Mouse (Mus musculus) heart, embryonic 16.5 days (tissue): Measurements from ENCODE around the gene Pole4. TPM values are rescaled to one million over a fixed set of nuclear protein-coding genes. Genes with fewer than 3 reads are reported as not detected.

Source experiments
- ATAC-seq: fragments of 200-750 bp; cut with Nextera tagmentation; replicated peaks from 2 replicates; pipeline ENCODE4 v1.8.0; 2017; ENCODE audit warnings: moderate number of reproducible peaks; ENCODE audit not compliant: insufficient read depth, low FRiP score; ENCODE audit errors: extremely low read depth
- H3K27ac ChIP-seq: fragments of 300-500 bp; sonication (generic); 2 replicates; pipeline ENCODE4 v1.5.1; 2014; ENCODE audit warnings: mild to moderate bottlenecking, low read length, control low read depth, moderate library complexity
- H3K27me3 ChIP-seq: fragments of 300-500 bp; sonication (generic); 2 replicates; pipeline ENCODE4 v1.6.1; 2014; ENCODE audit warnings: low read length, mixed read lengths; ENCODE audit not compliant: control insufficient read depth, insufficient read depth
- H3K36me3 ChIP-seq: fragments of 300-500 bp; sonication (generic); 2 replicates; pipeline ENCODE4 v1.6.1; 2014; ENCODE audit not compliant: control insufficient read depth, insufficient read depth
- H3K4me1 ChIP-seq: fragments of 300-500 bp; sonication (generic); 2 replicates; pipeline ENCODE4 v1.6.1; 2014; ENCODE audit warnings: low read length, mixed read lengths; ENCODE audit not compliant: control insufficient read depth, insufficient read depth
- H3K4me2 ChIP-seq: fragments of 300-500 bp; sonication (generic); 2 replicates; pipeline ENCODE4 v1.6.1; 2014; ENCODE audit warnings: low read depth, mild to moderate bottlenecking, control low read depth, low read length
- H3K4me3 ChIP-seq: fragments of 300-500 bp; sonication (generic); 2 replicates; pipeline ENCODE4 v1.5.1; 2014; ENCODE audit warnings: mild to moderate bottlenecking, control low read depth, low read length
- H3K9ac ChIP-seq: fragments of 300-500 bp; sonication (generic); 2 replicates; pipeline ENCODE4 v1.6.1; 2014; ENCODE audit warnings: low read length, control low read depth
- H3K9me3 ChIP-seq: fragments of 300-500 bp; sonication (generic); replicated peaks from 2 replicates; pipeline ENCODE4 v1.6.1; 2016; ENCODE audit warnings: low read length; ENCODE audit not compliant: control insufficient read depth
- WGBS: fragments of 180-500 bp; shearing (Covaris S2); extraction: QIAGEN DNeasy Blood & Tissue Kit; methylation state at CpG from one replicate; pipeline ENCODE4 v1.1.7; 2014; 5-methylcytosine and 5-hydroxymethylcytosine counted together
- polyA plus RNA-seq: library from polyadenylated mRNA; unstranded; fragments of >200 nt; fragmentation: Nextera tagmentation; extraction: Ambion mirVana; gene quantifications from 2 replicates; pipeline ENCODE4 v1.2.1, GENCODE M21; 2015

Pole4 gene
- polyA plus RNA-seq, 1 experiment from 2014 or later = 90.4 TPM

- H3K36me3 ChIP-seq = no peaks in the 10 kb centered on the region
- WGBS = 63% methylated on average over 4 of the region's 4 CpGs
- H3K9me3 ChIP-seq = no peaks in the 10 kb centered on the region
- H3K4me2 ChIP-seq = no peak overlapping the region
- no peaks in the 10 kb centered on the region for H3K4me1 ChIP-seq
- H3K27me3 ChIP-seq = no peaks in the 10 kb centered on the region
- no peak overlapping the region for H3K4me3 ChIP-seq
- H3K9ac ChIP-seq = no peak overlapping the region
- ATAC-seq = no peak
- no peak overlapping the region for H3K27ac ChIP-seq
Measured at GRCm38 (mm10) chr6:82613201-82613600, 92.0 kb downstream of the Pole4 start.

- Histone ChIP-seq H3K27me3 (no peaks in the 10 kb centered on the region), H3K9ac (no peak overlapping the region), H3K27ac (no peak overlapping the region), H3K4me3 (no peak overlapping the region), H3K9me3 (no peaks in the 10 kb centered on the region), H3K4me2 (no peak overlapping the region), H3K36me3 (no peaks in the 10 kb centered on the region), H3K4me1 (no peaks in the 10 kb centered on the region)
- ATAC-seq = no peak
- 78% methylated on average over 9 of the region's 9 CpGs for WGBS
Measured at GRCm38 (mm10) chr6:82611049-82611448, 94.1 kb downstream of the Pole4 start.

GRCm38 (mm10) chr6:82609339-82609926 is 95.7 kb downstream of the Pole4 start:
- WGBS = 73% methylated on average over 7 of the region's 7 CpGs
- no peak for ATAC-seq

DNA sequence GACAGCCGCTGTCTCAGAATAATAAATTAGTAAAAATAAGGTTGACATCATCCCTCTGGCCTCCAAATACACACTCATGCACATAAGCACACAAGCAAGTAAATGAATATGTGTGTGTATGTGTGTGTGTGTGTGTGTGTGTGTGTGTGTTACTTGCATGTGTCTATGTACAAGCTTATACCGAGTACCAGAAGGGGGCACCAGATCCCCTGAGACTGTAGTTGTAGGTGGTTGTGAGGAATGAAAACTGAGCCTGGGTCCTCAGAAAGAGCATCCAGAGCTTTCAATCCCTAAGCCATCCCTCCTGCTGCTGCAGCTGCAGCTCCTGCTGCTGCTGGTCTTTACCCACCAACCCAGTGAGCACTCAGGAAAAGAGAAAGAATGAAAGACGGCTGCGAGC is 96.4 kb downstream of the Pole4 start:
- Histone ChIP-seq H3K4me2 (no peak overlapping the region), H3K27me3 (no peaks in the 10 kb centered on the region), H3K27ac (no peak overlapping the region), H3K4me1 (no peaks in the 10 kb centered on the region), H3K9ac (no peak overlapping the region), H3K9me3 (no peaks in the 10 kb centered on the region), H3K4me3 (no peak overlapping the region), H3K36me3 (no peaks in the 10 kb centered on the region)
- 95% methylated on average over 4 of the region's 4 CpGs for WGBS
- no peak for ATAC-seq

More at GRCm38 (mm10) chr6:82609339-82609926, 95.7 kb downstream of the Pole4 start:
- no peak overlapping the region for H3K9ac ChIP-seq
- no peaks in the 10 kb centered on the region for H3K27me3 ChIP-seq
- H3K4me2 ChIP-seq = no peak overlapping the region
- H3K27ac ChIP-seq = no peak overlapping the region
- no peak overlapping the region for H3K4me3 ChIP-seq
- H3K9me3 ChIP-seq = no peaks in the 10 kb centered on the region
- no peaks in the 10 kb centered on the region for H3K36me3 ChIP-seq
- H3K4me1 ChIP-seq = no peaks in the 10 kb centered on the region

GRCm38 (mm10) chr6:82604791-82605190 is 100.4 kb downstream of the Pole4 start:
- H3K9ac ChIP-seq = no peak overlapping the region
- no peak overlapping the region for H3K27ac ChIP-seq
- 51% methylated on average over 8 of the region's 8 CpGs for WGBS
- H3K9me3 ChIP-seq = no peaks in the 10 kb centered on the region
- no peaks in the 10 kb centered on the region for H3K27me3 ChIP-seq
- H3K4me1 ChIP-seq = no peaks in the 10 kb centered on the region
- no peak for ATAC-seq
- no peaks in the 10 kb centered on the region for H3K36me3 ChIP-seq
- no peak overlapping the region for H3K4me3 ChIP-seq
- H3K4me2 ChIP-seq = no peak overlapping the region

DNA sequence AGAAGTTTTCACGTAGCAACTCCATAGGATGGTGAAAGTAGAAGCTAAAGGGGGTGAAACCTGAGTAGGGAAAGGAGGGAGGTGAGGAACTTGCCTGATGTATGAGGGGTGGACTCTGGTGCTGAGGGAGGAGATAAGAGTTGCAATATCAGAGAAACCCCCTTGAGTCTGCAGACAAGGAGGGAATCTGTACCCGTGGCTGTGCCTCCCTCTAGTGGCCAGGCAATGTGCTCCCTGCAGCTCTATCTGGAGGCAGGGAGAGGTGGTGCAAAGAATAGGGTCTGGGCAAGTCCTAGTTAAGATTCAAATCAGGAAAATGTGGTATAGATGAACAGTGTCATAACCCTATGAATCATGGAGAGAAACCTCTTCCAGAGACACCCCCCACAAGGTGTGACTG is 101.5 kb downstream of the Pole4 start:
- ATAC-seq = no peak
- WGBS = 27% methylated on average over 2 of the region's 2 CpGs

GRCm38 (mm10) chr6:82603228-82603627 is 101.9 kb downstream of the Pole4 start:
- Histone ChIP-seq H3K27ac (no peak overlapping the region), H3K36me3 (no peaks in the 10 kb centered on the region), H3K4me3 (no peak overlapping the region), H3K27me3 (no peaks in the 10 kb centered on the region), H3K4me2 (no peak overlapping the region), H3K9me3 (no peaks in the 10 kb centered on the region), H3K9ac (no peak overlapping the region), H3K4me1 (no peaks in the 10 kb centered on the region)
- ATAC-seq = no peak
- WGBS = 81% methylated on average over 9 of the region's 9 CpGs

More for the DNA sequence above, 101.5 kb downstream of the Pole4 start:
- H3K9me3 ChIP-seq = no peaks in the 10 kb centered on the region
- H3K4me1 ChIP-seq = no peaks in the 10 kb centered on the region
- no peaks in the 10 kb centered on the region for H3K27me3 ChIP-seq
- H3K9ac ChIP-seq = no peak overlapping the region
- H3K4me2 ChIP-seq = no peak overlapping the region
- H3K4me3 ChIP-seq = no peak overlapping the region
- no peaks in the 10 kb centered on the region for H3K36me3 ChIP-seq
- no peak overlapping the region for H3K27ac ChIP-seq

- peaks cover 5% of the 10 kb centered on the region for H3K9me3 ChIP-seq
- H3K4me1 ChIP-seq = no peaks in the 10 kb centered on the region
- 74% methylated on average over 8 of the region's 8 CpGs for WGBS
- no peak overlapping the region for H3K27ac ChIP-seq
- no peak overlapping the region for H3K4me3 ChIP-seq
- no peak for ATAC-seq
- H3K9ac ChIP-seq = no peak overlapping the region
- peaks cover 3% of the 10 kb centered on the region; the same call in 1 of the 2 replicates for H3K27me3 ChIP-seq
- no peak overlapping the region for H3K4me2 ChIP-seq
- H3K36me3 ChIP-seq = no peaks in the 10 kb centered on the region
Measured at GRCm38 (mm10) chr6:82595461-82596090, 109.6 kb downstream of the Pole4 start.

- no peak overlapping the region for H3K4me2 ChIP-seq
- no peak overlapping the region for H3K4me3 ChIP-seq
- no peaks in the 10 kb centered on the region for H3K9me3 ChIP-seq
- H3K9ac ChIP-seq = no peak overlapping the region
- H3K27ac ChIP-seq = no peak overlapping the region
- H3K4me1 ChIP-seq = no peaks in the 10 kb centered on the region
- H3K36me3 ChIP-seq = no peaks in the 10 kb centered on the region
- WGBS = 63% methylated on average over 7 of the region's 7 CpGs
- ATAC-seq = peak; percentile 75
- H3K27me3 ChIP-seq = peaks cover 9% of the 10 kb centered on the region
Measured at GRCm38 (mm10) chr6:82589387-82589786, 115.8 kb downstream of the Pole4 start.
